Mouse (Mus musculus) spleen, adult 12 weeks (tissue): ENCODE data around the gene Tex101.
"Not testable (repeated sequence)": the region's sequence is repeated elsewhere in the genome, so short reads cannot be mapped to it uniquely, and the experiment has no call there.

Experiments
- DNase-seq: peaks from one replicate; pipeline ENCODE4 v3.0.0; 2022; ENCODE audit warnings: low spot score

Gene Tex101

DNA sequence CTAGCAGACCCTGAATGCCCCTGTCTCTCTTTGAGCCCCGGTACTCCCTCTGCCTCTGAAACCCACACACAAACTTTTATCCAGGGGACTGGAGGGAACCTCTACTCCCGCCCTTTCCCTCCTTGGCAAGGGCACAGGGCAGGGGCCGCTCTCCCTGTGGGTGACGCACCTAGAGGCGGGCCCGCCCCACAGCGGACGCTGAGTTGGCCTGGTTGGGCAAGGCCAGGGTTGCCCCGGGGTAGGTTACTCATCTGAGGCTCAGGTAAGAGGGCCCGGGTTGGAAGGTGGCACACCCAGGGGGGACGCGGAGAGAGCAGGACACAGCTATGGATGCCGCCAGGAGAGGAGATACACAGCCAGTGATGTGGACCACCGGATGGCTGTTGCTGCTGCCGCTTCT is 40.2 kb downstream of the Tex101 start, which contains the start of gene Lypd3:
TSS of gene Lypd3 (plus strand) at position 287 of the 400 bp plus-strand sequence.
- no peak for DNase-seq

DNA sequence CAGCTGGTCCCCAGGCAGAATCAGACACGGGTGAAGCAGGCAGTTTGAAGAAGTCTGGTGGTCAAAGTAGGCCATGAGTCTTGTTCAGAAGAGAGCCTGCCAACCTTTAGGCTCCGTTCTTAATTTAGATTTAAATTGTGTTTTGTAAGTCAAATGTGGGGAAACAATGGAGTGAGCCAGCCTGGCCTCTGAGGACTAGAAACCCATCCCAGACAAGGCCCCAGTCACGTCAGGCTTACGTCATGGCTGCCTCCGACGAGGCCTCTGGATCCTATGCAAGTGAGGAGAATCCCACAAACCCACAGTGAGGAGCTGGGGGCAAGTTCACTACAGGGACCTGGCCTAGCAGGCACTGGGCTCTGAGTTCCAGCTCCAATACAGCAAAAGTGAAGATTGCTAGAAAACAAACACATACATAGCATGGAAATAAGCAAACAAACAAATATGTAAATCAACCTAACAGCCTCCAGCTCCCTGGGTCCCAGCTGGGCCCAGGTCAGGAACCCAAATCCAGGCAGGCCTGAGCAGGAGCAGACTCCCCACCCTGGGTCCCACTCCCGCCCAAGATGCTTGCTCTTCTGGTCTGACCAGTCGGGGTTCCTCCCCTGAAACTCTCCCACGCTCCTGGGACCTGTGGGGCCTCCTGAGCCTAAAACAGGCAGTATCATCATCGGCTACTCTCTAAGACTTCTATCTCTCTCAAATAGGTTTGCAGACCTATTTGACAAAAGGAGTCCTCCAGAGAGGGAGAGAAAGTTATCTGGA is 46.2 kb downstream of the Tex101 start:
- no peak for DNase-seq

DNA sequence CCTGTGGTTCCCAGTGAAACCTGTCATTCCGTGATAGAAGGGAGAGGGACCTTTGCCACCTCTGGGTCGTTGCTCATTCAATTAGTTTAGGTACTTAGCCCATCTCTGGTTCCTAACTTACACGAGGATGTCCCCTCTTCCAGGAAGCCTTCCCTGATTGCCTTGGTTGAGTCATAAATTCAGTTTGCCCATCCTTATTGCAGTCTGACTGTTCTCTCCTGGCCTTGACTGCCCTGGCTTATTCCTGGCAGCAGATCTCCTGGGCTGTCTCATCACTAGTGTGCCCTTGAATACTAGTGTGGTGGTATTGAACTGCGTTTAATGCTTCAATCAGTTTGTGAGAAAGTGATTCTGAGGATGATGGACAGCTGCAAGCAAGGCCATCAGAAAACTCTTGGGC is 46.8 kb downstream of the Tex101 start:
- DNase-seq = no peak

DNA sequence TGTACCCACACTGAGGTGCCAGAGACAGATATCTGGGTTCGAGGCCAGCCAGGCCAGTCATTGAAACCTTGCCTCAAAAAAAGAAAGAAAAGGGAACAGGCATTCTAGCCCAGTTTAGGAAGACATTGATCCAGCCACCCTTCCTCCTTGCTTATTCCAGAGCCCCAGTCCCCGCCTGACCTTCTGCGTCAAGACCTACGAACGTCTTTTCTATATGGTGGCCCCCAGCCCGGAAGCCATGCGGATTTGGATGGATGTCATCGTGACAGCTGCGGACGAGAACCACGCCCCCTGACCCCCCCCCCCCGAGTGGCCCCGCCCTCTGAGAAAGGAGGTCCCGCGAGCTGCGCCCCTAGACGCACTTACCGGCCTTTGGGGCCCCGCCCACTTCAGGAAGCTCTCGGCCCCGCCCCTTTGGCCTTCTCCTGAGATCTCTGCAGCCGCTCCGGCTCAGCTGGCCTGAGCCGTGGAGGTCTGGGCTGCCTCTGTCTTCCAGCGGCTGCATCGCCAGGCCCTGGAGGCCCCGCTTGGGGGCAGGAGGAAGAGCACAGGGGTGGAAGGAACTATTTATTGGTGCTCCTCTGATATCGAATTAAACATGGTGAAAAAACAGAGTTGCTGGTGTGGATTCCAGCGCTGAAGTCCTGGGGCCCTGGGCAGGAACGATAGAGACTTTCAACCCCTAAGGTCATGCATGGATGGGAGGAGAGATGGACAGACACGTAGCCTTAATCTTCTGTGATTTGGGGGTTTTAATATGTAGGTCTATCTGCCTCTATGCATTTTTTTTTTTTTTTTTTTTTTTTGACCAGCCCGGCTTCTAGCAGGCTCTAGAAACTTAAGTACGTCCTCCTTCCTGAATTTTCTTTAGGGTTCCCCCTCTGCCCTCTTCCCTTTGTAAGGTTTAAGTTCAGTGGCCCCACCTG is 47.5 kb downstream of the Tex101 start:
- peak; percentile 58 for DNase-seq

DNA sequence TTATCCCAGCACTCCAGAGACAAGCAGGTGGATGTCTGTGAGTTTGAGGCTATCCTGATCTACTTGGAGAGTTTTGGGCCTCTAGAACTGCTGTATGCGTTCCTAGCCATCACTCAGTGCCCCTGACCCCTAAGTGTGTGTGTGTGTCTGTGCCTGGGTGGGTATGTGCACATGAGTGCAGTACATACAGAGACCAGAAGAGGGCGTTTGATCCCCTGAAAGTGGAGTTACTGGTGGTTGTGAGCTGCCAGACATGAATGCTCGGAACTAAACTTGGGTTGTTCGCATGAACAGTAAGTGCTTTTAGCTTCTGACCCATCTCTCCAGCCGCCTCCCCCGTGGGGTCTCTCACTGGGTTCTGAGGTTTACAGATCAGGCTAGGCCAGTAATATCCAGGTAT is 53.5 kb downstream of the Tex101 start:
- DNase-seq = no peak

DNA sequence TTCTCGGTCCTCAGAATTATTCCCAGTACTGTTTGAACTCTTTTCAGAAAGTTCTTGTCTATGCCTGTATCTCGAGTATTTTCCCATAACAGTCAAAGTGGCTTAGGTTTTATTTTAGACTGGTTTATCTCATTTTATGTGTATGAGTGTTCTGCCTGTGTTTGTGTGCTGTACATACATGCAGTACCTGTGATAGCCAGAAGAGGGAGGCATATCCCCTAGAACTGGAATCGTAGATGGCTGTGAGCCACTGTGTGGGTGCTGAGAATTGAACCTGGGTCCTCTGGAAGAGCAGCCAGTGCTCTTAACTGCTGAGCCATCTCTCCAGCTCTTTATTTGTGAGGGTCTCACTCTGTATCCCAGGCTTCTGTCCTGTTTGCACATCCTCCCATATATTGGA is 55.3 kb downstream of the Tex101 start:
- DNase-seq = no peak

DNA sequence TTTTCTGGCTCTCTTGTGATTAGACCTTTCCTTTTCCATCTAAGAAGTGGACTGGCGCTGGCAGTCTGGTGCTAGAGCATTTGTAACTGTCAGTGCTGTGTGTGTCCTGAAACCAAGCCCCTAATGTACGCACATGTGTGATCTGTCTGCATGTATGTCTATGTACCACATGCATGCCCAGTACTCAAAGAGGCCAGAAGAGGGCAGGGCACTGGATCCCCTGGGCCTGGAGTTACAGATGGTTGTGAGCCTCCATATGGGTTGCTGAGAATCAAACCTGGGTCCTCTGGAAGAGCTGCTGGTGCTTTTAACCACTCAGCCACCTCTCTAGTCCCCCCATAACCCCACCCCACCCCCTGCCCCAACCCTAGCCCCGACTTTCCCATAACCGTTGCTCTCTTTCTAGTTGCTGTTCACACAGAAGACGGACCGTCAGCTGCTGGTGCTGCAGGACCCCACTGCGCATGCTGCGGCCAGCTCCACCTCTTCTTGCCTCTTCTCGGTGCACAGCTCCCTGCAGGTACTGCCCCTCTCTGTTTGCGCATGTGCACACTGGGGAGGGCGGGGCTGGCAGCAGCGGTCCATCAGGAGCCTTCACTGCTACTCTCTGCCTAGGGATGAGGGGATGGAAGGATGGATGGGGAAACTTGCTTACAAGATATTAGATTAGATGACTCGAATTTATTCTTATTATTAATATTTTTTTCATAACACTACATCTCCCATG is 56.6 kb downstream of the Tex101 start:
- no peak for DNase-seq

DNA sequence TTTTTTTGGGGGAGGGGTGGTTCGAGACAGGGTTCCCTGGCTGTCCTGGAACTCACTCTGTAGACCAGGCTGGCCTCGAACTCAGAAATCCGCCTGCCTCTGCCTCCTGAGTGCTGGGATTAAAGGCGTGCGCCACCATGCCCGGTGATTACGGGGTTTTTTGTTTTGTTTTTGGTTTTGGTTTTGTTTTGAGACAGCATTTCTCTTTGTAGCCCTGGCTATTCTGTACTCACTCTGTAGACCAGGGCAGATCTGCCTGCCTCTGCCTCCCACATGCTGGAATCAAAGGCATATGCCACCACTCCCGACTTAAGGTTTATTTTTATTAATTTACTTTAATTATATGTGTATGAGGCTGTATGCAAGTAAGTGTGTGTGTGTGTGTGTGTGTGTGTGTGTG is 58.1 kb downstream of the Tex101 start:
- not testable (repeated sequence) for DNase-seq
